Mouse (Mus musculus) megakaryocyte-erythroid progenitor cell, adult 5-6 weeks (primary cell): ENCODE results near the gene Tmem50b. TPM values are rescaled to one million over a fixed set of nuclear protein-coding genes. Genes with fewer than 3 reads are reported as not detected.

Experiments used
- total RNA-seq, 2 experiments: library from RNA; stranded (forward) in 1 of 2; stranded (reverse) in 1 of 2; fragments of 200-1000, 215-1000 nt in 1 of 2; fragments of >200 nt in 1 of 2; fragmentation: Nextera tagmentation in 1 of 2; gene quantifications; 2 replicates each; pipeline ENCODE4 v1.2.3; 2014 to 2017

The Tmem50b gene
- total RNA-seq, 2 experiments from 2014 or later = 2.1 to 2.9 TPM

Other genes with a start within 250 kb of the Tmem50b start
- 51.9 and 52.4 TPM in 2 replicates for gene Ifnar2, start 225.0 kb downstream of the Tmem50b start, total RNA-seq (2014; fragmentation: Nextera tagmentation)
- gene Ifnar2, start 225.0 kb downstream of the Tmem50b start, total RNA-seq (2017) = 47.2 and 50.8 TPM in 2 replicates
- gene Gm21970, start 206.1 kb downstream of the Tmem50b start, total RNA-seq (2014; fragmentation: Nextera tagmentation) = 7.6 TPM in 1 of 2 replicates, not detected in the other
- gene Gm21970, start 206.1 kb downstream of the Tmem50b start, total RNA-seq (2017) = not detected in 2 replicates
- gene Il10rb, start 191.6 kb downstream of the Tmem50b start, total RNA-seq (2014; fragmentation: Nextera tagmentation) = 17.3 and 20.6 TPM in 2 replicates
- gene Il10rb, start 191.6 kb downstream of the Tmem50b start, total RNA-seq (2017) = 23.1 and 29.0 TPM in 2 replicates
- gene Ifnar1, start 112.6 kb downstream of the Tmem50b start, total RNA-seq (2014; fragmentation: Nextera tagmentation) = 16.3 and 19.6 TPM in 2 replicates
- gene Ifnar1, start 112.6 kb downstream of the Tmem50b start, total RNA-seq (2017) = 22.2 and 22.7 TPM in 2 replicates
- 7.2 and 8.7 TPM in 2 replicates for gene Ifngr2, start 50.7 kb downstream of the Tmem50b start, total RNA-seq (2014; fragmentation: Nextera tagmentation)
- gene Ifngr2, start 50.7 kb downstream of the Tmem50b start, total RNA-seq (2017) = 5.4 and 6.7 TPM in 2 replicates
- 2.2 and 2.5 TPM in 2 replicates for gene Dnajc28, start 21.2 kb upstream of the Tmem50b start, total RNA-seq (2014; fragmentation: Nextera tagmentation)
- 3.9 and 5.0 TPM in 2 replicates for gene Dnajc28, start 21.2 kb upstream of the Tmem50b start, total RNA-seq (2017)
- gene Gart, start 49.2 kb upstream of the Tmem50b start, total RNA-seq (2014; fragmentation: Nextera tagmentation) = 238 and 326 TPM in 2 replicates
- 560 and 702 TPM in 2 replicates for gene Gart, start 49.2 kb upstream of the Tmem50b start, total RNA-seq (2017)
- 233 and 272 TPM in 2 replicates for gene Son, start 49.7 kb upstream of the Tmem50b start, total RNA-seq (2014; fragmentation: Nextera tagmentation)
- 196 and 233 TPM in 2 replicates for gene Son, start 49.7 kb upstream of the Tmem50b start, total RNA-seq (2017)
- 20.7 and 28.4 TPM in 2 replicates for gene Donson, start 91.0 kb upstream of the Tmem50b start, total RNA-seq (2014; fragmentation: Nextera tagmentation)
- gene Donson, start 91.0 kb upstream of the Tmem50b start, total RNA-seq (2017) = 44.6 and 49.3 TPM in 2 replicates
- gene Cryzl1, start 131.2 kb upstream of the Tmem50b start, total RNA-seq (2014; fragmentation: Nextera tagmentation) = 33.7 and 72.0 TPM in 2 replicates
- 33.2 and 69.5 TPM in 2 replicates for gene Cryzl1, start 131.2 kb upstream of the Tmem50b start, total RNA-seq (2017)
- 24.0 and 27.8 TPM in 2 replicates for gene Itsn1, start 131.5 kb upstream of the Tmem50b start, total RNA-seq (2014; fragmentation: Nextera tagmentation)
- gene Itsn1, start 131.5 kb upstream of the Tmem50b start, total RNA-seq (2017) = 6.8 and 28.4 TPM in 2 replicates